Mouse (Mus musculus) liver, embryonic 14.5 days (tissue): ENCODE data around the gene Sec63. TPM values are rescaled to one million over a fixed set of nuclear protein-coding genes. Genes with fewer than 3 reads are reported as not detected.

Experiments used
- ATAC-seq: fragments of 200-750 bp; cut with Nextera tagmentation; 2 replicates; pipeline ENCODE4 v1.8.0; 2017; ENCODE audit warnings: moderate number of reproducible peaks, mild to moderate bottlenecking, moderate library complexity; ENCODE audit not compliant: insufficient read depth
- DNase-seq, 3 experiments: peaks; one replicate each; pipeline ENCODE4 v3.0.0-alpha.2; 2012 to 2013; ENCODE audit warnings: low read depth in 3 of 3, low spot score in 3 of 3
- H3K27ac ChIP-seq: fragments of 300-500 bp; sonication (generic); 2 replicates; pipeline ENCODE4 v1.5.1; 2014; ENCODE audit warnings: moderate library complexity, mild to moderate bottlenecking, control low read depth, inconsistent platforms
- H3K27me3 ChIP-seq: fragments of 300-500 bp; sonication (generic); 2 replicates; pipeline ENCODE4 v1.6.1; 2014; ENCODE audit warnings: mild to moderate bottlenecking, low read length, moderate library complexity; ENCODE audit not compliant: control insufficient read depth, insufficient read depth
- H3K36me3 ChIP-seq: fragments of 300-500 bp; sonication (generic); replicated peaks from 2 replicates; pipeline ENCODE4 v1.6.1; 2014; ENCODE audit warnings: low read depth; ENCODE audit not compliant: control insufficient read depth, insufficient read depth
- H3K4me1 ChIP-seq, 2 experiments: fragments of 200-500 bp in 1 of 2; fragments of 300-500 bp in 1 of 2; sonication (generic) in 1 of 2; replicated peaks; 2 replicates each; pipeline ENCODE4 v1.6.1; 2012 to 2014; ENCODE audit warnings: antibody characterized with exemption in 1 of 2, inconsistent platforms in 1 of 2, low read length in 1 of 2; ENCODE audit not compliant: control insufficient read depth in 2 of 2, insufficient read depth in 2 of 2
- H3K4me2 ChIP-seq: fragments of 300-500 bp; sonication (generic); 2 replicates; pipeline ENCODE4 v1.6.1; 2014; ENCODE audit warnings: low read depth, mild to moderate bottlenecking, control low read depth, moderate library complexity
- H3K4me3 ChIP-seq, 2 experiments: fragments of 200-500 bp in 1 of 2; fragments of 300-500 bp in 1 of 2; sonication (generic) in 1 of 2; 2 replicates each; pipeline ENCODE4 v1.5.1; 2012 to 2014; ENCODE audit warnings: low read depth in 2 of 2, low read length in 2 of 2, mild to moderate bottlenecking in 2 of 2, control low read depth in 1 of 2, inconsistent platforms in 1 of 2, moderate library complexity in 1 of 2; ENCODE audit not compliant: insufficient read depth in 1 of 2
- H3K9ac ChIP-seq: fragments of 300-500 bp; sonication (generic); replicated peaks from 2 replicates; pipeline ENCODE4 v1.6.1; 2014; ENCODE audit warnings: mild to moderate bottlenecking, control low read depth, moderate library complexity
- H3K9me3 ChIP-seq: fragments of 300-500 bp; sonication (generic); 2 replicates; pipeline ENCODE4 v1.6.1; 2016; ENCODE audit warnings: low read length, mixed read lengths; ENCODE audit not compliant: control insufficient read depth
- CTCF ChIP-seq: IDR thresholded peaks from 2 replicates; pipeline ENCODE4 v1.5.1; 2016; ENCODE audit warnings: antibody characterized with exemption, low read depth, control low read depth
- EP300 ChIP-seq: IDR thresholded peaks from 2 replicates; pipeline ENCODE4 v1.6.1; 2016; ENCODE audit warnings: antibody characterized with exemption, low read depth
- WGBS: fragments of 180-500 bp; shearing (Covaris S2); extraction: QIAGEN DNeasy Blood & Tissue Kit; methylation state at CpG from one replicate; pipeline ENCODE4 v1.1.7; 2014; ENCODE audit not compliant: insufficient replicate concordance; 5-methylcytosine and 5-hydroxymethylcytosine counted together
- polyA plus RNA-seq, 2 experiments: library from polyadenylated mRNA; depleted of rRNA in 1 of 2; stranded (reverse) in 1 of 2; unstranded in 1 of 2; fragments of >200 nt; fragmentation: Nextera tagmentation in 1 of 2; extraction: Ambion mirVana in 1 of 2; gene quantifications; 2 replicates each; pipeline versions ENCODE4 v1.2.1 to v1.2.3; 2012 to 2014

Sec63 gene
- polyA plus RNA-seq, 2 experiments: 7.5 to 10.7 TPM

GRCm38 (mm10) chr10:42842358-42842757 lies 81.1 kb downstream of the Sec63 start:
- Histone ChIP-seq H3K4me2 (no peak overlapping the region), H3K27ac (no peak overlapping the region), H3K9ac (no peak overlapping the region), H3K27me3 (no peaks in the 10 kb centered on the region), H3K9me3 (no peaks in the 10 kb centered on the region), H3K4me3 (no peak overlapping the region), H3K36me3 (no peaks in the 10 kb centered on the region), H3K4me1 (no peaks in the 10 kb centered on the region)
- 15% methylated on average over 9 of the region's 9 CpGs for WGBS
- no peak for DNase-seq
- TF ChIP-seq EP300 (no peak), CTCF (peak; percentile 94)
- ATAC-seq: no peak; the same call in 1 of the 2 replicates

GRCm38 (mm10) chr10:42843416-42843815 lies 82.1 kb downstream of the Sec63 start:
- H3K4me3 ChIP-seq: no peak overlapping the region
- H3K36me3 ChIP-seq: no peaks in the 10 kb centered on the region
- no peak overlapping the region for H3K27ac ChIP-seq
- H3K27me3 ChIP-seq: no peaks in the 10 kb centered on the region
- H3K9me3 ChIP-seq: no peaks in the 10 kb centered on the region
- H3K4me1 ChIP-seq: no peaks in the 10 kb centered on the region
- H3K9ac ChIP-seq: no peak overlapping the region
- TF ChIP-seq CTCF: no peak
- TF ChIP-seq EP300: no peak
- ATAC-seq (no peak), DNase-seq (no peak)
- H3K4me2 ChIP-seq: no peak overlapping the region
- WGBS: 48% methylated on average over 1 of the region's 1 CpGs

GRCm38 (mm10) chr10:42845480-42845879 lies 84.2 kb downstream of the Sec63 start:
- TF ChIP-seq EP300 (no peak), CTCF (no peak)
- Histone ChIP-seq H3K9me3 (no peaks in the 10 kb centered on the region), H3K9ac (no peak overlapping the region), H3K27ac (no peak overlapping the region), H3K4me2 (no peak overlapping the region), H3K36me3 (no peaks in the 10 kb centered on the region), H3K4me1 (no peaks in the 10 kb centered on the region), H3K27me3 (no peaks in the 10 kb centered on the region), H3K4me3 (no peak overlapping the region)
- DNase-seq (no peak), ATAC-seq (no peak)
- WGBS: 30% methylated on average over 1 of the region's 1 CpGs

- Histone ChIP-seq H3K4me1 (no peaks in the 10 kb centered on the region), H3K4me2 (no peak overlapping the region), H3K4me3 (no peak overlapping the region), H3K27ac (no peak overlapping the region), H3K9me3 (no peaks in the 10 kb centered on the region), H3K9ac (no peak overlapping the region), H3K27me3 (no peaks in the 10 kb centered on the region), H3K36me3 (no peaks in the 10 kb centered on the region)
- WGBS: 72% methylated on average over 13 of the region's 13 CpGs
- no peak for ATAC-seq
- no peak for DNase-seq
- TF ChIP-seq EP300 (no peak), CTCF (no peak)
These were observed 87.1 kb downstream of the Sec63 start for GRCm38 (mm10) chr10:42848179-42849080.

GRCm38 (mm10) chr10:42849081-42849400 lies 87.7 kb downstream of the Sec63 start:
- Histone ChIP-seq H3K36me3 (no peaks in the 10 kb centered on the region), H3K4me1 (no peaks in the 10 kb centered on the region), H3K9ac (no peak overlapping the region), H3K4me2 (no peak overlapping the region), H3K9me3 (no peaks in the 10 kb centered on the region), H3K4me3 (no peak overlapping the region), H3K27ac (no peak overlapping the region), H3K27me3 (no peaks in the 10 kb centered on the region)
- DNase-seq (no peak), ATAC-seq (no peak)
- WGBS: 66% methylated on average over 7 of the region's 7 CpGs
- TF ChIP-seq CTCF: no peak
- no peak for TF ChIP-seq EP300
